Mouse (Mus musculus): ENCODE measurements around the gene Med12l.
"Not testable (repeated sequence)": the region's sequence is repeated elsewhere in the genome, so short reads cannot be mapped to it uniquely, and the experiment has no call there.

Gene Med12l

GRCm38 (mm10) chr3:59024531-59025192, 19.0 kb downstream of the Med12l start:
- DNase-seq, result no peak

- no peak for DNase-seq
Observed at GRCm38 (mm10) chr3:59025193-59025535, 19.5 kb downstream of the Med12l start.

- DNase-seq, result no peak
Observed at GRCm38 (mm10) chr3:59028696-59029095, 23.1 kb downstream of the Med12l start.

- no peak for DNase-seq
Observed at GRCm38 (mm10) chr3:59030986-59031385, 25.4 kb downstream of the Med12l start.

- no peak for DNase-seq
Observed at GRCm38 (mm10) chr3:59041487-59041886, 35.9 kb downstream of the Med12l start.

GRCm38 (mm10) chr3:59054834-59055535, 49.4 kb downstream of the Med12l start:
- DNase-seq, result no peak

- DNase-seq, result peak; percentile 68
Observed at GRCm38 (mm10) chr3:59059022-59059541, 53.5 kb downstream of the Med12l start.

GRCm38 (mm10) chr3:59060131-59060530, 54.5 kb downstream of the Med12l start:
- no peak for DNase-seq

GRCm38 (mm10) chr3:59062141-59062540, 56.5 kb downstream of the Med12l start:
- DNase-seq, result no peak

GRCm38 (mm10) chr3:59063431-59063830, 57.8 kb downstream of the Med12l start:
- DNase-seq, result no peak

- no peak for DNase-seq
Observed at GRCm38 (mm10) chr3:59065937-59066336, 60.3 kb downstream of the Med12l start.

GRCm38 (mm10) chr3:59066558-59067294, 61.1 kb downstream of the Med12l start:
- no peak for DNase-seq

- not testable (repeated sequence) for DNase-seq
Observed at GRCm38 (mm10) chr3:59069071-59069470, 63.4 kb downstream of the Med12l start.

- no peak for DNase-seq
Observed at GRCm38 (mm10) chr3:59077278-59077677, 71.7 kb downstream of the Med12l start.

- no peak for DNase-seq
Observed at GRCm38 (mm10) chr3:59078585-59078984, 73.0 kb downstream of the Med12l start.

GRCm38 (mm10) chr3:59079327-59079726, 73.7 kb downstream of the Med12l start:
- DNase-seq, result peak; percentile 35

- no peak for DNase-seq
Observed at GRCm38 (mm10) chr3:59080293-59080916, 74.8 kb downstream of the Med12l start.

GRCm38 (mm10) chr3:59080919-59081318, 75.3 kb downstream of the Med12l start:
- peak; percentile 15 for DNase-seq

- no peak for DNase-seq
Observed at GRCm38 (mm10) chr3:59092702-59093101, 87.1 kb downstream of the Med12l start.

- no peak for DNase-seq
Observed at GRCm38 (mm10) chr3:59097421-59097820, 91.8 kb downstream of the Med12l start.

- no peak for DNase-seq
Observed at GRCm38 (mm10) chr3:59098540-59098939, 92.9 kb downstream of the Med12l start.

- no peak for DNase-seq
Observed at GRCm38 (mm10) chr3:59101218-59101986, 95.8 kb downstream of the Med12l start, which contains the start of gene Gpr171. Gpr171 (minus strand) TSS chr3:59101821.
